Mouse (Mus musculus): ENCODE results near the gene Itga5.

Gene Itga5

GRCm38 (mm10) chr15:103338829-103339165 lies 27.8 kb downstream of the Itga5 start:
- no peak for DNase-seq

DNA sequence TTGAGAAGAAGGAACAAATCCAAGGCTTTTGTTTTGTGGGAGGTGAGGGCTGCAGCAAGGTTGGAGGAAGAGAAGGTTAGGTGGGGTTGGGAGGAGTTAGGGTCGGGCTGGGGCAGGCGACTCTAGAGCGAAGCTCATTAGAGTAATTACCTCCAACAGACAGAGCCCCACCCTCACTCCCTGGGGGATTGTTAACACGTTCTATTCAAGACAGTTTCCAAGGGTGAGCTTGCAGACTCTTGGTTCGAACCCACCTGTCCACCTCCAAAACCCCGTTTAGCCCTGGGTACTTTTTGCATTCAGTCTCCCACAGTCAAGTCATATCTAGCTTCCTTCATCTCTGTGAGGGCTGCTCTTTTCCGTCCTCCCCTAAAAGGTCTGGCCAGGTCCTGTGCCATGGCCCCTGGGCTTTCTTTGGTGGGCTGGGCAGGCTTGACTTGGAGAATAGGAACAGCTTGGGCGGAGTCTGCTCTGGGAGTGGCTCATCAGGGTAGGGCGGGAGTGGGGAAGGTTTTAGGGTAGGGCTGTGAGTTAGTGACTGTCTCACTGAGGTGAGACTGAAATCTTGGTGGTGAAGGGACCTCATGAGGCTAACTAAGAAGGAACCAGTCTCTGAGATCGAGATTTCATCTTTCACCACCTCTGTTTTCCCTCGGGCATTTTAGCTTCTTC lies 29.4 kb downstream of the Itga5 start:
- DNase-seq = no peak

- no peak for DNase-seq
These were observed 30.9 kb downstream of the Itga5 start for GRCm38 (mm10) chr15:103335488-103336235.

GRCm38 (mm10) chr15:103335040-103335439 lies 31.5 kb downstream of the Itga5 start:
- DNase-seq = no peak

GRCm38 (mm10) chr15:103334194-103334593 lies 32.4 kb downstream of the Itga5 start:
- no peak for DNase-seq

GRCm38 (mm10) chr15:103333738-103334137 lies 32.8 kb downstream of the Itga5 start:
- DNase-seq = no peak

DNA sequence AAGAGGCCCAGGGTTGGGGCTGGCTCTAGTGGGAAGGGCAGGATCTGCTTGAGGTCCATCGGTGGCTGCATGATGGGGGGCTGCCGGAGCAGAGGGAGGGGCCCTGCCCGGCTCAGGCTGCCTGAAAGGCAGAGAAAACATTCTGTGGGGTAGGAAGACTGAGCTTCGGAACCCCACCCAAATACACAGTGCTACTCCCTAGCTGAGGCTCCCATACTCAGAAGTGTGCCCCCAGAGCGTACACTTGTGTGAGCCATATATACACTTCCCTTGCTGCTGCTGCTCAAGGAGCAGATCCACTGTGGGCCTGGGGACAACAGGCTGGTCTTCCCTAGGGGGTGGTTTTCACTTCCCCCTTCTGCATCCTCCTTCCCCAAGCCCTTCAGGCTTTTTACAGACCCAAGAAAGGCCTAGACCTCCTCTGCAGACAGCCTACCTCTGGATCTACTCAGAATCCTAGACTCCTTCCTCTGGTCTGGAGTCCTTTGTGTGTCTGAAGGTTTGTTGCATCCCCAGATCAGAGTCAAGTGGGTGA lies 33.4 kb downstream of the Itga5 start:
- DNase-seq = no peak

DNA sequence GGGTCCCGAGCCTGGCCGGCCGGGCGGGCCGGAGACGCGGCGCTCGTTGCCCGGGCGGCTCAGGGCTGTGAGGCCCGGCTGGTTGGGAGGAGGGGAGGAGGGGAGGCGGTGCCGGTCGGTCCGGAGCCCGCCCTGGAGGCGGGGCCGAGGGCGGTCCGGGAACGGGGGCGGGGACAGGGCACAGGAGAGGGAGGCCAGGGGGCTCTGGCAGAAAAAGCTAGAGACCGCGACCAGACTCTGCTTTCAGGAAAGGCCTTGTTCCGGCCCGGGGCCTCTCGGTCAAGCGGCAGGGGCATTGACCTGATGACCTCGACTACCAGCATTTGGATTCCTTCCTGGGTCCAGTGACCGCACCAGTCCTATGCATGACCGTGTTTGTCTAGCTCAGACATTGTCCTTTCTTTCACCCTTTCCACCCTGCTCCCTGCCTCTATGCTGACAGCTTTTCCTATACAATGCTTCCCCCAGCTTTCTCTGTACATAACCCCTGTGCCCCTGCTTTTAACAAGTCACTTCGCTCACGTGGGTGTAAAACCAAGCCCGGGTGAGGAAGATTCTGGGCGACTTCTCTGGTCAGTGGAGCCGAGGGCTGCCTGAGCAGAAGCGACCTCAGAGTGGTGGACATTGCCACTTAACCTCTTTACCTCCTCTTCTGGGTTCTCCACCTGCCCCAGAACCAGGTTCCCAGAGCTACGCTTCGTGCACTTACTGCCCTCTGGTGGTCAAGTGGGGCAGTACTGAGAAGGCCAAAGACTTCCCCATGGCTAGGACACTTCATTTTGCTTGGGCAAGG lies 42.9 kb downstream of the Itga5 start:
- DNase-seq = peak; percentile 90

GRCm38 (mm10) chr15:103323070-103323454 lies 43.5 kb downstream of the Itga5 start:
- peak; percentile 66 for DNase-seq

- DNase-seq = no peak
These were observed 44.2 kb downstream of the Itga5 start for GRCm38 (mm10) chr15:103322396-103322795.

- DNase-seq = peak; percentile 63
These were observed 45.5 kb downstream of the Itga5 start for GRCm38 (mm10) chr15:103321076-103321475.

DNA sequence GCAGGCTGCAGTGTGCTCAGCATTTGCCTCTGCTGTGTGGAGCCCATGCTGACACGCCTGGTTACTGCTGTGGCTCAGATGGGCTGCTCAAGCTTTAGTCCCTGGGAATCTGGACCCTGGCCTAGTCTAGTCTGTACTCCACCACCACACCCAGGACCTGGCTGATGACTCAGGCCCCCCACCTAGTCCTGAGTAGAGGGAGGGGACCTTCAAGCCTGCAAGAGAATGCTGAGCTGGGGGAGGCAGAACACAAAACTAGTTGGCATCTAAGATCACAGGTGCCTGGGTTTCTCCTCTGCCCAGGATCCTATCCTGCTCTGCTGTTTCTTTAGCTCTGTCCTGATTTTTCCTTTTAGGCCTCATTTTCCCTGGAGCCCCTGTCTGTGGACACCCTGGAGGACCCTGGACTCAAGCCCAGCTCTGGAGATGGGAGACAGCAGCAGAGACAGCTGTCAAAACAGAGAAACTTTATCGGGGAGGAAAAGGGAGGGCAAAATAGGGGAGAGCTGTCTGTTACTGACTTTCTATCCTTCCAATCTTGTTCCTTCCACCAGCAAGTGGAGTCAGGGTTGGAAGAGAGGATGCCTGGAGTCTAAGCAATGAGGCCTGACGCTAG lies 48.3 kb downstream of the Itga5 start:
- DNase-seq = no peak

- DNase-seq = no peak
These were observed 48.8 kb downstream of the Itga5 start for GRCm38 (mm10) chr15:103317731-103318130.

- no peak for DNase-seq
These were observed 49.4 kb downstream of the Itga5 start for GRCm38 (mm10) chr15:103317120-103317519.

GRCm38 (mm10) chr15:103315979-103316776 lies 50.4 kb downstream of the Itga5 start:
- no peak for DNase-seq

DNA sequence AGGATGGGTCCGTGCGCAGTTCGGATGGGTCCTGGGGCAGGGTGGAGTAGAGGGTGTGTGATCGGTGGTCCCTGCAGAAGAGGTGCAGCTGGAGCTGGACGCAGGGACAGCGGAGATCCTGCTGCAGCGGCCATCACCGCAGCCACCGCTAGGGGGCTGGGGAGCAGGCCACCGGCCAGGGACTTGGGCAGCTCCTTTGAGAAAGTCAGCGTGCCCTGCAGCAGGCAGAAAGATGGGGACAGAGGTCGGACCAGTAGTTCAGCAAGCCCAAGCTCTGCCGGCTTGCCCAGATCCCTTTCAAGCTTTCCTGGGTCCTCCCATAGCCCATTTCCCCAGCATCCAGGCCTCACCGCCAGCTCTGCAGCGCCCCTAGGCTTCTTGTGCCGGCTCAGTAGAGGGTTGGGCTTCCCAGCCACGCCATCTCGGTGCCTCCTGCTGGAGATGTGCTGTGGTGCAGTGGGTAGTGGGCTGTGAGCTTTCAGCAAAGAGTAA lies 51.5 kb downstream of the Itga5 start:
- DNase-seq = peak; percentile 54

DNA sequence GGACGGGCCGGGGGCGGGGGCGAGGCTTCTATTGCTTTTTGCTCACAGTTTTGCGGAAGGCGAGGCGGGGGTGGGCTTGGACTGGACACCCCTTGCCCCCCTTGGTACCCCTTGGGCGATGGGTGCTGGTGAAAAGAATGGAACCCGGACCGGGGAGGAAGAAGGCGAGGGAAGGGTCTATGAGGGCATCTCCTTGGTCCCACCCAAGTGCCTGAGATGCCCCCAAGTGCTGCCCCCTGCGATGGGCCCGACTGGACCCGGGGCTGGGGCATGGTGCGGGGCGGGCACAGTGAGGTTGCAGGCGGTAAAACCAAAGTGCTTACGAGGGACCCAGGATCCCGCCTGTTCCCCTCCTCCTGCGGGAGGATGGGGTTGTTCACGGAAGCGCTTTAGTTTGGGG lies 52.4 kb downstream of the Itga5 start:
- no peak for DNase-seq

GRCm38 (mm10) chr15:103313495-103314095 lies 53.0 kb downstream of the Itga5 start:
- DNase-seq = peak; percentile 62

- no peak for DNase-seq
These were observed 56.1 kb downstream of the Itga5 start, which contains the start of gene Gpr84 for GRCm38 (mm10) chr15:103310365-103310910. Gene Gpr84, minus strand, starts transcription at chr15:103310612.

GRCm38 (mm10) chr15:103308876-103309580 lies 57.5 kb downstream of the Itga5 start:
- no peak for DNase-seq

Data from thymus, postnatal 4 days (tissue).